Mouse (Mus musculus): ENCODE results near the gene Zswim8.
A peak's percentile ranks its signal among the peaks of the same experiment; 100 is the strongest.

Gene Zswim8

DNA sequence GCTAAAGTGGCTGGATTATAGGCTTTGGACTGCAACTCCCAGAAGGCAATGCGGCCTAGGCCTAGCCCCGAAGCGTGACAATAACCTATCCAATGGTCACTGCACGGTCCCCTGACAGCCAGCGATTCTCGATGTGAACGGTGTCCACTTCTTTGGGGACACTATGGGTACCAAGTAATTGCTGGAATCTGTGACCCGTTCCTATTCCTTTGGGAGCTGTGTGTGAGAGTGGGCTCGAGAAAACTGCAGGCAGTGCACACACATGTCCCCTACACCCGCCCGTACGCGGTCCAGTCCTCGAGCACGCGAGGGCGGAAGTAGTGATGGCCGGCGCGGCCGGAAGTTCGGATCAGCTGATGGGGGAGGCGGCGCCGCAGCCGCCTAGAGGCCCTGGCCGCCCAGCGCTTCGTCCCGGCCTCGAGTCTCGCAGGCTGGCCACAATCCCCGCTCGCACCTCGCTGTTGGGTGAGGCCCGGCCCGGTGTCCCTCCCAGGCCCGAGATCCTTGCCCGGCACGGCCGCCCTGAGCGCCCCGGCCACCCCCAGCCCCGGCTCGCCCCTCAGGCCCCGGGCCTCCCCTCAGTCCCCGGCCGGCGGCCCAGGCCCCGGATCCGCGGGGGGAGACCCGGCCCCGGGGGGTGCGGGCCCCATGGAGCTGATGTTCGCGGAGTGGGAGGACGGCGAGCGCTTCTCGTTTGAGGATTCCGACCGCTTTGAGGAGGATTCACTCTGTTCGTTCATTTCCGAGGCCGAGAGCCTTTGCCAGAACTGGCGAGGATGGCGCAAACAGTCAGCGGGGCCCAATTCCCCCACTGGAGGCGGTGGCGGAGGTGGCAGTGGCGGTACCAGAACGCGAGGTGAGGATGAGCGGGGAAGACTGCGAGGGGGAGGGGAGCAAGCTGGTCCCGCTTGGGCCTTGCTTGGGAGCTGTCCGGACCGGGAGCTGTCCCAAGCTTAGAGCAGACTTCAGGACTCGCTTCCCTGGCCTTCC lies at the start of gene Zswim8:
TSS of gene Zswim8 (plus strand) at position 352 of the 990 bp plus-strand sequence.
- DNase-seq, result peak; percentile 69 to 74

DNA sequence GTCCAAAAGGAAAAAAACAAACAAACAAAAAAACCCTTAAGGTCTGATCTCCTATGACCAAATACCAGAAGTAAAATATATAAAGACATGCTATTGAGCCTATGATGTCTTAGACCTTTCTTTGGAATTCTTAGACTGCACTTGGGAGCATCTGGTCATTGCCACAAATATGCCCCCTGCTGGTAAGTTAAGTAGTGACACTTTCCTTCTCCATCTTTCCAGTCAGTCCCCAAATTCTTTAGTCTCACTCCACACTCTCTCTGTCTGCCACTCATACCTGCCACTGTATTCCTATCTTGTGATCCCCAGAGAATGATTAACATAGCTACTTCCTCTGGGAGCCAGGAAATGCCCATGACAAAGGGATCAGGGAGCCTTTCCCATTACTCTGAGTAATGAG lies 49.0 kb upstream of the Zswim8 start:
- DNase-seq, result no peak

DNA sequence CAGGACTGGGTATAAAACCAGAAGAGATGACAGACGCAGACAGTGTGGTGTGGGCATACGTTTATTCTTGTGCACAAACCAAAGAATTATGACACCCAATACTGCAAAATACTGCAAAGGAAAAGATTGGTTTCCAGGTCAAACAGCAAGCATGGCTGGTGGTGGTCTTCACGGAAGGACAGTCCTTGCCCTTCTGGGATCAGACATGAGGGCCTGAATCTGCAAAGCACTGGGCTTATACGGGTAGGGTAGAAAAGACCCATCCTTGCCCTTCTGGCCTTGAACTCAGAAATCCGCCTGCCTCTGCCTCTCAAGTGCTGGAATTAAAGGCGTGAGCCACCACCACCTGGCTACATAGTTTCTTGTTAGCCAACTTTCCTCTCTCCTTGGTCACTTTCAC lies 48.5 kb upstream of the Zswim8 start:
- no peak for DNase-seq

DNA sequence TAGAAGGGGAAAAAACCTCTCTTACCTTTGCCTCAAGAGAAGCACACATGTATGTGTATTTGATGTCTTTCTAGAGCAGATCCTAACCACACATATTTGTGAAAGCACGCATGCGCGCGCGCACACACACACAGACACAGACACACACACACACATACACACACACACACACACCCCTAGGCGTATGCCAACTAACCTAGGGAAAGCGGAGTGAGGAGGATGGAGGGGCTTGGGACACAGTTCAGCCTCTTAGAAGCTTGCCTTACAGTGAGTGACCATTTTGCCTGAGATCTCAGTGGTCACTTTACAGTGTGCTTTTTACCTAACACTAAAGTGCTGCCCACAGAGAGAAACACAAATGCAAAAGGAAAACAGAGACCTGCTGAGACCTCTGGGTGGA lies 47.7 kb upstream of the Zswim8 start:
- no peak for DNase-seq

DNA sequence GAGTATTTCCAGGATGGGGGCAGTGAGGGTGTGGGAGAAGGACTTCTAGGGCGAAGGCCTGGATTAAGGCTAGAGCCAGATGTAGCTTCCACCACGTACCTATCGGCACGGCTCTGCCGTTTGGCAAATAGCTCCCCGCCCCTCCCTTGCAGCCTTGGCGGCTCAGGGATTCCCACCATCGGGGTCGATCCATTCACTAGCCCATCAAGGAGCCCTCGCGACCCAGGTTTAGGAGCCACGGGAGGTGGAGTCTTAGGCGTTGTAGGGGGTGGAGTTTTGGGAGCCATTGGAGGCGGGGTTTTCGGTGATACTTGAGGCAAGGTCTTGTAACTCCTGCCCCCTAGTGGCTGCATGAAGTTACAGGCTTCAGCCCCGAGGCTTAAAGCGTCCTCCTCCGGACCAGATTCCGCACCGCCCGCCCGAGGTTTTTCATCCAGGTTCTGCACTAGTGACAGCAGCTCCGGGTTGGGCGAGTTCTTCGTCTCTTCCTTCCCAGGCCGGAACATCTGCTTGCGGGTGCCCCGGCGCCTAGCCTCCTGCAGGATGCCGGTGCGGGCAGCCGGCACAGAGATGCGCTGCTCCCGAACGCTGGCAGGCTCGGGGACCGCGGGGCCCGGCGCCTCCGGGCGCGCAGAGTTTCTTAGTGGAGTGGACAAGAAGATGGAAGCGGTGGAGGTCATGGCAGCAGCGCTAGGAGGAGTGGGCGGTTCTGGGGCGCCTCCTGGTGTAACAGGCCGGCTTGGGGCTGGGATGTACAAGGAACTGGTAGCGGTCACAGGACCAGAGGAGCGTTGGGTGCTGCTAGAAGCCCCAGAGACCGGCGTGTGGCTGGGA lies 46.3 kb upstream of the Zswim8 start:
- DNase-seq, result peak; percentile 89

DNA sequence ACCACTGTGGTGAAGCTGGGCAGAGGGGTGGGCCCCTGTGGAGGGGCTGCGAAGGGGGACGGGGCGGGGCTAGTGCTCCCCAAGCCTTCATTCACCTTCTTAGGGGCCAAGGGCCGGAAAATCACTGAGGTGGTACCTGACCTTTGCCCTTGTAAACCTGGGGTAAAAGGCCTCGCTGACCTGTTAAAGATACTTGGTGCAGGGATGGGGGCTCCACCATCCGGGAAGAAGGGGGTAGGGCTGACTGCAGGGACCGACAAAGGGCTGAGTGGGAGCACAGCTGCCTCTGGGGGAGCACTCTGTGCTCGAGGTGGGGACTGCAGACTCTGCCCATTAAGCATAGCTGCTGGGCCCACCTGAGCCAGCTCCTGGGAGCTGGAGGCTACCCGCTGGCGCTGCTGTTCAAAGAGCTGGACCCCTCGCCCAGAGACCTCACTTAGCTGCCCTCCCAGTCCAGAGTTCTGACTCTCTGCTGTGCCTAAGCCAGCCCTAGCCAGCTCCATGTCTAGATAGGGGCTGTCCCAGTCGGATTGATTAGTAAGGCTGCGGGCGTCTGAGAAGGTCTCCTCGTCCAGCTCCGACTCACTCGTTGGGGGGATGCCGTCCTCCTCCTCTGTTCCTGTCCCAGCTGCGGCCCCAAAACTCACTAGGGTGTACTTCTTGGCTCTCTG lies 45.6 kb upstream of the Zswim8 start:
- peak in 1 of 2 experiments; percentile 31 for DNase-seq

DNA sequence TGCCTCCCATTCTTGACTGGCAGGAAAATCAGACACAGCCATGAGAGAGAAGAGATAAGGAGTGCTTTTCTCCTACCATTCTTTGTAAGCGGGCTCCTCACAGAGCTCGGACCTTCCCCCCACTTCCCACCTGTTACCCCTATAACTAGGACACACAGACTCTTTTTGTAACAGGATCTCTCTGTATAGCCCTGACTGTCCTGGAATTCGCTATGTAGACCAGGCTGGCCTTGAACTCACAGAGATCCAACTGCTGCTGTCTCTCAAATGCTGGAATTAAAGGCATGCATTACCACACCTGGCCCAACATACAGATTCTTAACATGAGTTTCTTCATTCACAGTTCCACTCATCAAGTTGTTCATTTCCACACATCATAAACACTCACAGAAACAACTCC lies 44.6 kb upstream of the Zswim8 start:
- DNase-seq, result no peak

DNA sequence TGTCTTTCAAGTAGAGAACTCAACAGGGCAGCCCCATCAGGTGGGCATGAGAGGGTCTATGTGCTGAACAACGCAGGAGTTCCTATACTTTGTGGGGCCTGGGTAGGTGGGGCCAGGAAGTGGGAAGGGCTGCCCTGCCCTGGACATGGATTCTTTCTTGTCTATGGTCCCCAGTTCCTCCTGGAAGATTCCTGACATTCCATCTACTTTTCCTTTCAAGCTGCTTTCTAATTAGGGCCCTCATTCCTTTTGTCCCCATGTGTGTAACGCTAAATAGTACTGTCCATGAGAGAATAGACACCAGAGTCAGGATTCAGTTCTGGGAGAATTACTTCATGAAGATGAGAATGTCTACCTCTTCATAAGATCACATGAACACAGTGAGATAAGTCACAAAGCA lies 43.8 kb upstream of the Zswim8 start:
- no peak for DNase-seq

DNA sequence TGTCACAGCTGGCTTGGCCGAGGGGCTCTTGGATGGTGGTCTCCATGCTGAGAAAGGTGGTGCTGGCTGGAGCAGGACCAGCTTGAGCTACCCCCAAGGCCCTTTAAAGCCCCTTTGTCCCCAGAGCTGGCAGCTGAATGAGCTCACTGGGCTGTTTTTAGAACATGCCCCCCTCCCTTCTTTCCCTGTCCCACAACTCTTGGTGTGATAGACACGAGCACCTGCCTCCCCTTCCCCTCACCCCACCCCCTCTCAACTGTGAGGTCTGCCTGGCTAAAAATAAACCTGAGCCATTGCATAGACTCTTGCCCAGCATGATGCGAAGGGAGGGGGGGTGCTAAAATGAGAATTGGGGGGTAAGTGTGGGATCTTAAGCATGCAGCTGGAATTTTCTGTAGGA lies 42.9 kb upstream of the Zswim8 start:
- no peak for DNase-seq

DNA sequence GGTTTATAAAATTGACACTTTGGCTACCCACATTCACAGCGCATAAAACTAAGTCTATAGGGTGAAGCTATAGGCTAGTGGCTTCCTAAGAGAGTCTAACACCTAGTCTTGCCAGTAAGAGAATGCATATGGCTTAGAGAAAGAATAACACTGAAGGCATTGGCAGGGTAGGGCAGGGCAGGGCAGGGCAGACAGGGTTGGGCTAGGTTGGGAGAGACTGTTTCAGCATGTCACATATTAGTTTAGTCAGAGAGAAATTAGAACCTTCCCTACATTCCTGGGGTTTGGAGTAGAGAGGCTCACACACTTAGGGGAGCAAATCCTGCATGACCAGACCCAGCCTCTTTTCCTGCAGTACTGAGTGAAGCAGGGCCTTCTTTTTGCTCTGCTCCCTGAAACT lies 39.9 kb upstream of the Zswim8 start:
- DNase-seq, result no peak

DNA sequence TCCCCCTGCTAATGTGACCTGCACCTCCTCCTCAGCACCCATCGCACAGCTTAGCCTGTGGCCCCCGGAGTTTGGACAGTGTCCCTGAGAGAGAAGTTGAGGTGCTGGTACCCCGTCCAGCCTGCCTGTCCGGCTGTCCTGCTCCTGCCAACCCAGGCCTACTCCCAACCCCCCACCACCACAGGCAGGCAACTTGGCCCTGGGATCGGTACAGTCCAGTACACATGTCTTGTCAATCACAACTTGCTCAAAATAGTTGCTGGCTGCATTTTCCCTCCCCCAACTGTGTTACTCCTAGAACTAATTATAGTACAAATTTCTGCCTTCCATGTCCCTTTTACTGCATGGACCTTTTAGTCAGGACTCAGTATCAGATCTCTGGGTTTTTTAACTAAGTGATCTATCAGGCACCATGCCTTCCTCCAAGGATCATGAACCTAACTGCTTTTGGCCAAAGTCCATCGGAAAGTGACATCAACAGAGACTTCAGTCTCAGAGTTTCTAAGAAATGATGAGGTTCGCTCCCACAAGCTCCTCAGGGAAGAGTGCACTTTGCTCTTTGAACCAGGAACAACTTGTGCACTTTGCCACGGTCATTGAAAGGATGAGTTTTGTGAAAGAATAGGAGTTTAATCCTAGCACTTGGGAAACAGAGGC lies 39.1 kb upstream of the Zswim8 start, which contains the start of gene Synpo2l:
TSS of gene Synpo2l (minus strand) at position 201 of the 657 bp plus-strand sequence.
- no peak for DNase-seq

DNA sequence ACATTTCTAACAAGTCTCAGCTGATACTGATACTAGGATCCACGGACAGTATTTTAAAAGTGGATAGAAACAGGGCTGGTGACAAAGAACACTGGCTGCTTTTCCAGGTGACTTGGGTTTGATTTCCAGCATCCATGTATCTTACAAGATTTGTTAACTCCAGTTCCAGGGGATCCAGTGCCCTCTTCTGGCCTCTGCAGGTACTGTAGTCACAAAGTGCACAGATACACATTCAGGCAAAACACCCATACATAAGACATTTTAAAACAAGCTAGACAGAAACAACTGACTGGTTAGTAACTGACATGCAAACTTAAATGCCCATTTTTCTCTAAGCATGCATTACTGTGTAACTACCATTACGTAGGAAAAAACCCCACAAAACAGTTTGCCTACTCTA lies 34.4 kb upstream of the Zswim8 start:
- peak; percentile 26 to 33 for DNase-seq

DNA sequence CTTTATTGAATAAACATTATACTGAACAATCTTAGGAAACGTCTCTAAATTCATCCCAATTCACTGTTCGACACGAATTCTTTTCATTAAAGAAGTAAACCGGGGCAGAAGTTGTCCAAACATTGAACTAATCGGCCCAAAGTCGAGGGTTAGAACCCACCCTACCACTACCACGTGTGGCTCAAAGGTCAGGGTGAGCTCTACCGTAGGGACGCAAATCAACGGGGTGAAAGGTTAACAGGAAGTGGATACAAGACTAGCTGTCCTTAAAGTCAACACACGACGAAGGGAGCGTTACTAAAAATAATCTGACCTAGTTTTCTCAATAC lies 33.7 kb upstream of the Zswim8 start:
- DNase-seq, result peak; percentile 25 to 32

DNA sequence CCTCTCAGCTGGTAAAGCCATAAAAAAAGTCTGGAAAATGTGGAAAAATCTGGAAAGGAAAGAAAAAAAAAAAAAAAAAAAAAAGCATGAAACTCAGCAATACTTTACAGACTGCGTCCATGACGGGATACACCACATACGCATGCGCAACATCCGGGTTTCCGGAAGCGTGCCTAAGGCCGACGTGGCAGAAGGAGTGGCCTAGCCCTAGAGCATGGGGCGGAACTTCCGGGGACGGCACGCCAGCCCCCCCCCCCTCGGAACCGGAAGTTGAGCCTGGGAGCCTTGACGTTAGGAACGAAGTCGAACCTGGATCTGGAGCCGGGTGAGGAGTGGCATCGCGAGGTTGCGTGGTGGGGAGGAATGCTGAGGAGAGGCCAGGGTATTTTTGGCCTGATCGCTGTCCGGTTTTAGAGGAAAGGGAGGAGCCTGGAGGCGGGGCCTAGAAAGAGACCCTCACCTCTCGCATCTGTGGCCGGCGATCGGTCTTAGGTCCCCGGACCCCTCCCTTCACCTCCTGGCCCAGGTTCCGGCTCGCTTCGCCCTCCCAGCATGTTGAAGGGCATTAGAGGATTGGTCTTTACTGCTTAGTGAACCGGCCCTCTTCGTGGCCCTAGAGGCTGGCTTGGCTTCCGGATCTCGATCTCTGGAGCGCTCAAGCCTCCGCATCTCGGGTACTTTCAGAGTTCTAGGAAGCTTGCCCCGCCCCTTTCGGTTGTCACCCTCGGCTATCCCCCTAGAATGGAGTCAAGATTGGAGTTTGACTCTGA lies 33.1 kb upstream of the Zswim8 start, which contains the start of gene Sec24c:
TSS of gene Sec24c (plus strand) at position 245 of the 770 bp plus-strand sequence.
- peak; percentile 96 to 97 for DNase-seq

DNA sequence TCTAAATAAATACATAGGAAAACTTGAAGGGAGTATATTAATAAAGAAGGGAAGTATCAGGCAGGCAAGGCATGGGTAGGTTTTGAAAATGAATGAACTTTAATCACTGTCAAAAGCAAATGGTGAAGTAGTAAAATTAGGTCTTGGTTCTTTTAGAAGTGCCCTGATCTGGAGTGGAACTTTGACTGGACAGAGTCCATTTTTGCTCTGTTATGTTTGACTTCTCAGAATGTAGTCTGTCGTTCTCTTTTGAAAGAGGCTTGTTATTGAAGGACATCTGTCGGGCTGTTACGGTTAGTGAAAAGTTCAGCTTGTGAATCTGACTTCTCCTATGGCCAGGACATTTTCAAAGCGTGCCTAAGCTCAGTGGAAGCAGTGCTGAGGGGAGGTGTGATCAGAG lies 29.4 kb upstream of the Zswim8 start:
- DNase-seq, result no peak

DNA sequence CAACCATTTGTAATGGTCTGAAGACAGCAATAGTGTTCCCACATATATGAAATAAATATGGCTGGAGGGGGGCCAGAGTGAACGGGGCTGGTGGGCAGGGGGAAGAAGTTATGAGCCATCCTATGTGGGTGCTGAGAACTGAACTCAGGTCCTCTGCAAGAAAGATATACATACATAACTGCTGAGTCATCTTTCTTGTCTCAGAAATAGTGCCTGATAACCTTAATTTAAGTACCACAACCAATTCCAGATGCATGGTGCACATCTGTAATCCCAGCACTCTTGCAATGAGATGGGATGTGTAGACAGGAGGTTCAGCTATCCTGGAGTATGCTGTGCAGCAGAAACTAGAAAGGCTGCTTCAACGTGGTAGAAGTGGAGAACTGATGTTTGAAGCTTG lies 25.6 kb upstream of the Zswim8 start:
- no peak for DNase-seq

DNA sequence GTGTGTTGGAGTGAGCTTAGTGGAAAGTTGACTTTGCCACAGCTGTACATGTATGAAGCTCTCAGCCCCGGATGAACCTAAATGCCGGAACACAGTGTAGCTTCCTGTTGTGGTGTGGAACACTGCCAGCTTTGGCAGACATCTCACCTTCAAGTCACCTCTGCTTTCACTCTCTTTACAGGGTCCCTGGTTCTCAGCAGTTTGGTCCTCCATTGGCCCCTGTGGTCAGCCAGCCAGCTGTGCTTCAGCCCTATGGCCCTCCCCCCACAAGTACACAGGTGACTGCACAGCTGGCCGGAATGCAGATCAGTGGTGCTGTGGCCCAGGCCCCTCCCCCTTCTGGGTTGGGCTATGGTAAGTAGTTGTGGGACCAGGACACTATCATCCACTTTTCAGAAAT lies 24.9 kb upstream of the Zswim8 start:
- peak; percentile 73 to 80 for DNase-seq

DNA sequence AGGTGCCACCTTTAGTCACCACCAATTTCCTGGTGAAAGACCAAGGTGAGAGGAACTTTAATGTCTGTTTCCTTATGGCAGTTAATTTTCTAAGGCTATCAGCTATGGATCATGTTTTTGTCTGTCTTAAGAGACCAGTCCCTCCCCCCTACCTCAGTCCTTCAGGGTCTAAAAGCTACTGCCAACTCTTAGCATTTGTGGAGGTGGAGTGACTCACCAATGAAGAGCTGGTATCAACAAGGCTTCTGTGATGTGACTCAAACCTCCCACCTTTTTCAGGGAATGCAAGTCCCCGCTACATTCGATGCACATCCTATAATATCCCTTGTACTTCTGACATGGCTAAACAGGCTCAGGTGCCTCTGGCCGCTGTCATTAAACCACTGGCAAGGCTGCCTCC lies 20.8 kb upstream of the Zswim8 start:
- no peak for DNase-seq

DNA sequence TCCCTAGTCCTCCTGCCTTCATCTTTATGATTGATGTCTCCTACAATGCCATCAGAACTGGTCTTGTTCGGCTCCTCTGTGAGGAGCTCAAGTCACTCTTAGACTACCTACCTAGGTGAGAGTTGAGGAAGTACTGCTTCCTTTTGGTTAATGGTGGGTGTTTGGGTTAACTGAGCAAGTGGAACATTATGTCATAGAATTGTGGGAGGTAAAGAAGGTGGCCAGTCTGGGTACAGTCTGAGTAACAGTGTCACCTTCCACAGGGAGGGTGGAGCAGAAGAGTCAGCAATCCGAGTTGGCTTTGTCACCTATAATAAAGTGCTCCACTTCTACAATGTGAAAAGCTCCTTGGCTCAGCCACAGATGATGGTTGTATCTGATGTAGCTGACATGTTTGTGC lies 18.3 kb upstream of the Zswim8 start:
- no peak for DNase-seq

DNA sequence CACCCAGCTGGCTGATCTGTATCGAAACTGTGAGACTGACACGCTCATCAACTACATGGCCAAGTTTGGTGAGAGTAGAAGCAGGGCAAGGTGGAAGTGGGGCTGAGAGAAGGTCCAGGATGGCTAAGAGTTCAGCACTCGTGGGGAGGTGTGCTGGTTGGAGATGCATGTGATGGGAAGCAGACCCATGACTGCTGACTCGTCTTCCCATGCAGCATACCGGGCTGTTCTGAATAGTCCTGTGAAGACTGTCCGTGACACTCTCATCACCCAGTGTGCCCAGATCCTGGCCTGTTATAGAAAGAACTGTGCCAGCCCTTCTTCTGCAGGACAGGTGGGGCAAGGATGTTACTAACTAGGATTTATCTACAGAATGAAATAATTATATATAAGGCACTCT lies 15.6 kb upstream of the Zswim8 start:
- DNase-seq, result no peak

DNA sequence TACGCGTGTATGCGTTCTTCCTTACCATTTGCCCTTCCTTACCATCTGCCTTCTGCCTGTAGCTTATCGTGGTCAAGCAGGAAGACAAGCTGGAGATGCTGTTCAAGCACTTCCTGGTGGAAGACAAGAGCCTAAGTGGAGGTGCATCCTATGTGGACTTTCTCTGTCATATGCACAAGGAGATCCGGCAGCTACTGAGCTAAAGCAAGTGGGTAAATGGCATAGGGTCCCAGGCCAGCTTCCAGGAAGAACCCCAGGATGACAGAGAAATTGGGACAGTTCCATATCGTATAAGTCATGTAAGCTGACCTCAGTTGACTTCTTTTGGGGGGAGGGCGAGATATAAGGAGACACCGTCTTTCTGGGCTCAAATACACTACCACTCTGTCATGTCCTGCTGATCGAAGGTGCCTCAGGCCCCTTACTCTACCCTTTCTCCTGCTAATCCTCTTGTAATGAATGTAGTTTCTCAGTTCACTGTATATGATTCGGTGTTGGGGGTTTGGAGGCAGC lies 13.7 kb upstream of the Zswim8 start:
- no peak for DNase-seq
